Mouse (Mus musculus) urinary bladder, postnatal 36 days (tissue): ENCODE measurements around the gene Pex10.

ENCODE experiments used
- DNase-seq, 2 experiments: peaks; one replicate each; pipeline ENCODE4 v3.0.0; 2022; ENCODE audit warnings: low spot score in 2 of 2, mixed read lengths in 1 of 2

Pex10 gene

GRCm38 (mm10) chr4:155093431-155094149 lies 26.8 kb downstream of the Pex10 start:
- DNase-seq = no peak

- peak in 1 of 2 experiments; percentile 52 for DNase-seq
Observed at GRCm38 (mm10) chr4:155094565-155094964, 27.7 kb downstream of the Pex10 start.

GRCm38 (mm10) chr4:155095238-155095900 lies 28.6 kb downstream of the Pex10 start:
- peak; percentile 75 to 87 for DNase-seq

- DNase-seq = no peak
Observed at GRCm38 (mm10) chr4:155095967-155096366, 29.2 kb downstream of the Pex10 start.

GRCm38 (mm10) chr4:155097452-155097851 lies 30.6 kb downstream of the Pex10 start:
- DNase-seq = no peak

DNA sequence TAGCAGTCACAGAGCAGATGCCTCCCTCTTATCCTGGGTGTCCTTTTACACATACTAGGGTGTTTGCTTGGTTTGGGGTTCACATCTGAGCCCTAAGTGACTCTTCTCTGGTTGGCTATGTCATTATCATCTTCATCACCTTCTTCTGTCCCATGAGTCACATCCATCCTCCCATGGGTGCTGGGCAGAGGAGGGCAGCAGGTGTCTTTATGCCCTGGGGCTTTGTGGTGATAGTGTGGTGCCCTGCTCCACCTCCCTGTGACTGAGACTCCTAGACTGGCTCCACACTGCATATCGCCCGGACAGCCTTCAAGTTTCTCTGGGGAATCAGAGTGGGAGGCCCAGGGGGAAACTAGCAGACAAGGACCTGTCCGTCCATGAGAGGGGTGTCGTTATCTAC lies 31.8 kb downstream of the Pex10 start:
- no peak for DNase-seq

DNA sequence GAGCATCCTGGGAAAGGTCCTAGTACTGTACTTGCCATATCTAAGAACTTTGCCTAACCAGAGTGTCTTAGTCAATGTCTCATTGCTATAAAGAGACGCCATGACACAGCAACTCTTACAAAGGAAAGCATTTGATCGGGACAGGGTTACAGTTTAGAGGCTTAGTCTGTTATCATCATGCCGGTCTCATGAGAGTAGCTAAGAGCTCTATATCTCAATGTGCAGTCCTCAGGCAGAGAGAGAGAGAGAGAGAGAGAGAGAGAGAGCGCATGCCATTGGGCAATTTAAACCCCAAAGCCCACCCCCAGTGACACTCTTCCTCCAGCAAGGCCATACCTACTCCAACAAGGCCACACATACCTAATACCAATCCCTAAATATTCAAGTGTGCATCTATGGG lies 41.1 kb downstream of the Pex10 start:
- no peak for DNase-seq

DNA sequence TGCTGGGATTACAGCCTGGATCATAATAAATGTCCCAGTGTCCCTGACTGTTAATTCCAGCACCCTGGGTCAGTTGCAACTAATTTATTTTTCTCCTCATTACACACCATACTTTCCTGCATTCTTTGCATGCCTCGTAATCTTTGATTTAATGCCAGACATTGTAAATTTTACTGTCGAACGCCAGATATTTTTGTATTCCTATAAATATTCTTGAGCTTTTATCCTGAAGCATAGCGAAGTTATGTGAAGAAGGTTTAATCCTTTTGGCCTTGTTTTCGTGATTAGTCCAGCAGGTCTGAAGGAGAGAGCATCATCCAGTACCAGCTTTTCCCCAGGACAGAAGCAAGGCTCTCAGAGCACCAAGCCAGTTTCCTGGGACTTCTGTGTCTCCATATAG lies 42.7 kb downstream of the Pex10 start:
- no peak for DNase-seq

DNA sequence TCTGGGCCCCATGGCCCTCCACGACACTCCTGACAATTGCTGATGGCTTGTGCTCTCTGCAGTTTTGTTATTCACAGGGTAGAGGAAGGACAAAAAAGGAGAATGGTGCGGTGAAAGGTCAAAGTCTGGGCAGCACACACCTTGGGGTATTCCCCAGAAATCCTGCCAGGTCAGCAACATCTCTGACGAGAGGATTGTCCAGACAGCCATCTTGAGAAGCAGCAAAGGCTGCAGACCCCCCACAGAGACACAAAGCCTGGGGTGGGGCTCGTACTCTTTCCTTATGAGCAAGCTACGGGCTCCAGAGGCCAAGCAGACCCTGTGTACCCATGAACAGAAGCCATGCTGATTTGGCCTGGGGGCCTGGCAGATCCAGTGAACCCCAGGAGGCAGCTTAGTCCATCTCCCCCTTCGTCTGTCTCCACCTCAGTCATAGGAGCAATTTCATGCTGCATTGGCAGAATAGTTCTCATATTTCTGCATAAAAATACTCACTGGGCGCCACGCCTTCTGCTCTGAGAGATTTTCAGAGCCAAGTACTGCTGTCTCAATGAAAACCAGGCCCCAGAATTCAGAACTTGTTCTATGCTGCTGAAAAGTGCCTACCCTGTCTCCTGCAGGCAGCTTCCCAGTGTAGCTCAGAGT lies 47.1 kb downstream of the Pex10 start:
- no peak for DNase-seq

GRCm38 (mm10) chr4:155116607-155117006 lies 49.8 kb downstream of the Pex10 start:
- no peak for DNase-seq

- no peak for DNase-seq
Observed at GRCm38 (mm10) chr4:155117396-155117978, 50.7 kb downstream of the Pex10 start.

- DNase-seq = no peak
Observed at GRCm38 (mm10) chr4:155118278-155118677, 51.5 kb downstream of the Pex10 start.

GRCm38 (mm10) chr4:155120038-155120437 lies 53.2 kb downstream of the Pex10 start:
- DNase-seq = no peak

GRCm38 (mm10) chr4:155120583-155120982 lies 53.8 kb downstream of the Pex10 start:
- DNase-seq = no peak

- DNase-seq = no peak
Observed at GRCm38 (mm10) chr4:155121222-155121621, 54.4 kb downstream of the Pex10 start.
